Mouse (Mus musculus) G1E (cell line): Measurements from ENCODE around the gene Bpi.

ENCODE experiments used
- CTCF ChIP-seq: IDR thresholded peaks from 2 replicates; pipeline ENCODE4 v1.5.1; 2012; ENCODE audit warnings: low read depth, low read length, inconsistent platforms, mixed read lengths
- GATA1 ChIP-seq: IDR thresholded peaks from 2 replicates; pipeline ENCODE4 v1.6.1; 2012; ENCODE audit warnings: borderline replicate concordance, low read length, inconsistent platforms, mixed read lengths
- GATA2 ChIP-seq: IDR thresholded peaks from 2 replicates; pipeline ENCODE4 v1.6.1; 2012; ENCODE audit warnings: low read depth, low read length, inconsistent platforms, borderline replicate concordance
- POLR2AphosphoS5 ChIP-seq: IDR thresholded peaks from 2 replicates; pipeline ENCODE4 v1.6.1; 2012; ENCODE audit warnings: low read depth, low read length, inconsistent platforms; ENCODE audit not compliant: insufficient replicate concordance
- TAL1 ChIP-seq: conservative IDR thresholded peaks from 2 replicates; pipeline ENCODE4 v1.6.1; 2012; ENCODE audit warnings: low read depth, low read length, inconsistent platforms, mixed read lengths

DNA sequence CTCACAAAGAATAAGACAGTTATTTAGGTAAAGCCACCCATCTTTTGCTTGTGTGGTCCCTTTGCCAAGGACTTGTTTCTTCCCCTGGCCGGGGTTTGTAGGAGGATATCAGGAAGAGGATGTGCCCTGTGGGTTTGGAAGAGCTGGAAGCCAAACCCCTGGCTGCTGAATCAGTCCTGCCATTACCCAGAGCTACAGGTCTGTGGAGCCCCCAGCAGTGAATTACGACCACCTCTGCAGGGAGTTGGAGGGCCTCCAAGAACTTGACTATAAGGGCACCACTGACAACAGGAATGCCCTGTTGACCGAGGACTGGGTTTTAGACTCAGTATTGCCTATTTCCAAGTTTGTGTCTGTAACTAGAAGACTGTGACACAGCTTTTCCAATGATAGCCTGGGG, 41.3 kb downstream of the Bpi start:
- TF ChIP-seq CTCF = no peak
- no peak for TF ChIP-seq TAL1
- no peak for TF ChIP-seq GATA2
- no peak for TF ChIP-seq GATA1
- no peak for TF ChIP-seq POLR2AphosphoS5
